Mouse (Mus musculus) ovary, postnatal 36 days (tissue): Measurements from ENCODE around the gene Spint1.

Source experiments
- DNase-seq: peaks from one replicate; pipeline ENCODE4 v3.0.0; 2022; ENCODE audit warnings: low spot score, mixed read lengths

Spint1 gene

DNA sequence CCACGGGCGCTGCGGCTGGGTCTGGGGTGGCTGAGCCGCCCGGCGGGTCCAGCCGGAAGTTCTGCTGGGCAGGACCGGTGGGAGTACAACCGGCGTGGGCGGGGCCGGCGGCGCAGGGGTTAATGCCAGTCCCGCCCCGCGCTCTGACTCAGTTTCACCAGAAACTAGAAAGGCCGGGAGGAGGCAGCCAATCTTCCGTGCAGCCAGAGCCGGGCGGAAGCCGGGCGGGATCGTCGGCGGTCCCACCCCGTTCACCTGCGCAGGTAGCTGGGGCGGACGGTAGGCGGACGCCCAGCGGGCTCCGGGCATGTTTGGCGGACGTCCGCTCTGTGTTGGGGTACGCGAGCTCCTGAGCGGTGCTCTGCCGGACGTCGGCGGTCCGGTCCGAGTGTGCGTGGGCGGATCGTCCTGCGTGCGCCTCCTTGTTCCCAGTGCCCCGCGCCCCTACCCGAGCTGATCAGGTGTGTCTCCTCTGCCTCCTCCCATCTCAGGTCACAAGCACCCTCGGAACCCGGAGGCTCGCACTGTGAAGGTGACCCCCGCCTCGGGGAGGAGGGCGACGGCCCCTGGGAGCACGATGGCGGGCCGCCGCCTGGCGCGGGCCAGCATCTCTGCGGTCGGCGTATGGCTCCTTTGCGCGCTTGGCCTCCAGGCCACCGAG lies at the start of gene Spint1:
Gene Spint1 (plus strand): TSS at position 153 of the 661 bp plus-strand sequence.
- DNase-seq, result peak; percentile 40

DNA sequence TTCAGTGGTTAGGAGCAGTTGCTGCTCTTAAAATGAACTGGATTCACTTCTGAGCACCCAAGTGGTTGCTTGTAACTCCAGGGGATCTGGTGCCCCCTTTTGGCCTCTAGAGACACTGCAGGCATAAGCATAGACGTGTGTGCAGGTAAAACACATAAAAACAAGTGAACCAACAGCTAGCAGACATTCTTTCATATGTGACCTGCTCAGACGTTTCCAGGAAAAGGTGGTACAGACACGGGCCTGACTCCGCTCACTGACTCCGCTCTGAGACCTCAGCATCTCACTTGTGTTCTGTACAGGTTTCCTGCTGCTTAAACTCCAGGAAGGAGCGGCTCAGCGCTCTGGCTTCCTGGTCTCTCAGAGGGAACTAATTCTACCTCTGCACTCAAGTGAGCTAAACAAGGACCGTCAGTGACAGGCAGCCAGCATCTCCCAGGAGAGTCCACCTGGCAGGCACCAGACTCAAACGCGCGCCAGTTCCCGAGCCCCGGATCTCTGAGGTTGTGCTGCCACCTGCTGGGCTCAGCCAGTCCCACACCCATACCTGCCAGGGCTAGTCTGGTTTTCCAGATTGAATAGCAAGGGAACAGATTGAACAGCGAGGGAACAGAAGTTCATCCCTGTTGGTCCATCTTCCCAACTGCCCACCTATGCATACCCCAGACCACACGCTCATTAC lies 48.0 kb upstream of the Spint1 start:
- peak; percentile 82 for DNase-seq

DNA sequence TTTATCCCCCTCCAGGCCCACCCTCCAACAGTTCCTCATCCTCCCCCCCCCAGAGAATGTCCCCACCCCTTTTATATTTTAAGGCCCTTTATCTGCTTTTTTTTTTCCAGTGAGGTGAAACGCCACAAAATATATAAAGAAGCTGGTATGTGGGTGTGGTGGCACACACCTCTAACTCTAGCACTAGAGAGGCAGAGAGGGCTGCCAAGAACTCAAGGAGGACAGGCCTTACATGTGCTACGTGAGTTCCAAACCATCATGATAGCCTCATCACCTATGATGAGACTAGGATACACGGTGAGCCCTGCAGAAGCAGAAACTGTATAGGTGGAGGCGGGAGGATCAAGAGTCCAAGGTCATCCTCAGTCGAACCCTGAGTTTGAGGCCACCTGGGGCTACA lies 46.2 kb upstream of the Spint1 start:
- no peak for DNase-seq

DNA sequence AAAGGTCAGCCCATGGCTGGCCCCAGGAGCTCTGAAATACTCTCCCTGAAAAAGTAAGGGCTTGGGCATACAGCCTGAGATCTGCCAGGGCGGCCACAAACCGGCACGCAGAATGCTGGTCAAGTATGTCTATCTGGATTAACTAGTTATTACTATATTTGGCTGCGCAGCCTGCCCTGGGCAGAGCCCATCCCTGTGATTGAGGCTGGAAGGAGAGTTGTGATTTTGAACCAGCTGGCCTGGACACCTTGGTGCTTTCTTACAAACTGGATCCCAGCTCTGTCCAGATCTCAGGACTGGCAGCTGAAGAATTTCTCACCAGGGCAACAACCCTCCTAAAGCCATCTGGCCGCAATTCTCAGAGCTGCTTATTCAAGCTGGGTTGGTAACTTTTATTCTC lies 43.0 kb upstream of the Spint1 start:
- DNase-seq, result no peak

DNA sequence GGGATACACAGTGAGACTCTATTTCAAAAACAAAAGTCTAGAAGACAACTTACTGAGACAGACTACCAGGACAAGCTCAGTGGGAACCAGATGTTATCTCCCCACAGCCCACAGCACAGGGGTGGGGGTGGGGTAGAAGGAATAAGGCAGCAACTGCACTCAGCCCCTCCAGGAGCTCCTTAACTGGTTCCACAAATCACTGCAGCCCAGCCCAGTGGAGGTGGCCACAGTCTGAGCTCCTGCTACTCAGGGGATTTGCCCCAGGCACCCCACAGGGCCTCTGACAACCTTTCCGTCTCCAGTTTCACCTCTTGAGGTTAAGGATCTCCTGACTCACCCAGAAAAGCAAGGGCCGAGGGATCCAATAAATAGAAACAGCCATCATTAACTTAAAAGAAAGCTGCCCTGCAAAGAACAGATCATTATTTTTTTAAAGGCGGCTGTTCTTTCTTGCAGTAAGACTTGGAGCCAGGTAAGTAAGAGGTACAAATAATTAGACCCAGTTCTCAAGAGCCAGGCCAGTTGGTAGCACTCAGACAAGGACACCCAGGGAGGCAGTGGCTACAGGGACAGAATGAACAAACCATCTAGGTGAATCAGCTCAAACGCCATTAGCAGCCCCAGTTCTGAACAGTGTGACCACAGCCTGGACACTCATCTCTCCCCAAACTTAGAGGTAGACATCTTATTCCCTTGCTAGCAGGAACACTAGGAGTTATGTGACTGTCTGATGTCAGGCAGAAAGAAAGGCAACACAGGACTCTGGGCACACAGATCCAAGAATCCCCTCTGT lies 40.6 kb upstream of the Spint1 start:
- no peak for DNase-seq

DNA sequence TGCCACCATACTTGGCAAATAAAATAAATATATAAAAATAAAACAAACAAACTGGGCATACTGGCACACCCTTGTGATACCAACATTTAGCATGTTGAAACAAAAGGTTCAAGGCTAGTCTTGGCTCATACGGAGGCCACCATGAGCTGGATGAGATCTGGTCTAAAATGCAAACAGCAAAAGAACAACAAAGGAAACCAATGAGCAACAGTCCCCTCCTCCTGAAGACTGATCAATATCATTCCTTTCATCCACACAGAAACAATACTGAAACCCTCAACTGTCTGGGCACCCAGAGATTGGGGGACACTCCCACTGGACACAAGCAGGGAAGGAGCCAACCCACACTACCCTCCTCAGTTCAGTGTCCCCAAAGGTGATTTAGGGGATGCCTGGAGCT lies 39.7 kb upstream of the Spint1 start:
- DNase-seq, result no peak

DNA sequence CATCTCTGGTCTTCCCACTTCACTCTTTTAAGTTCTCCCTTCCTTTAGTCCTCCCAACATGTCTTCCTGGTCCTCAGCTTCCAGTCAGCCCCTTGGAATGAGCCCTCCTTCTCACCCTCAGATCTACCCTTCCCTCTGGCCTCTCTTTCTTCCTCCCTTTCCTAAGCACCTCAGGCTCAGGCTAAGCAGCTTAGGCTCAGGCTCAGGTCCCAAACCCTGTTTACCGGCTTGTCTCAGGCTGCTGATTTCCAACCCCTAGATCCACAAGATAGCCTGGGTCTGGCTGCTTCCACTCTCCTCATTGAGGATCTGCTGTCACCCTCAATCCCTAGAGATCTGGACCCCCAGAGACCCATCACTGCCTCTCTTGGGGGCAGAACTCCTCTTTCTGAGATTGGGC lies 39.1 kb upstream of the Spint1 start:
- DNase-seq, result no peak

DNA sequence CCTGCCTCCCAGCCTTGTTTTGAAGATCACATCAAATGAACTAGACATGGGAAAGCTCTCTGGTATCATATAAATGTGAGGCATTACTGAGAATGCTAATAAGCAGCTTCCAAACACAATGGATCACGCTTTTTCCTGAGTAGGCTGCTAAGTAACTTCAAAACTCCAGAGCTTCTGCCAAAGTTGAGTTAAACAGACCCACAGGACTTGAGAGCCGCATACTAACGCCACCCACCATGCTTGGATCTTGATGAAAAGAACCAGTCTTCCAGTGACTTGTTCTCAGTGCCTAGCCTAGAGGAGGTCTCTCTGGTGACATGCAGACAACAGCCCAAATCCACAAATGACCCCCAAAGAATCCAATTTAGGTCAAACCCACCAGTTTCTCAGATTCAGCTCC lies 38.2 kb upstream of the Spint1 start:
- no peak for DNase-seq

DNA sequence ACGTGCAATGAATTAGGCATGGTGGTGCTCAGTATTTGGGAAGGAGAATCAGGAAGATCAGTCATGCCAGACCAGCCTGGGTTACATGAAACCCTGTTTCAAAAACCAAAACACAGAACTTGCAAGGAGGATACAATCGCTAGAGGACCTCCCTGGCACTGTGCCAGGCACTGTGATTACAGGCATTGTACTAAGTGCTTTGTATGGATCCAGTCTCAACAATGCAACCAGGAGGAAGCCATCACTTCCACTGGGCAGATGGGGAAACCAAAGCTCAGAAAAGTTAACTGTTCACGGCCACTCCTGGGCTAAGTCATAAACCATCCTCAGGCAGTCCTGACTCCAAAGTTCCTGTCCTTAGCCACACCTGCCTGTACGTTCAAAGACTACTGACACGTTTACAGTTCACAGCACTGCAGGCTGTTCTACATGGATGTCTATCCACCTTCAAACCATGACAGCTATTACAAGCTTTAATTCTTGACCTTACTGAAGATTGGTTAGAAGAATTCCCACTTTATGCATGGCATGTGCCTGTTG lies 34.2 kb upstream of the Spint1 start:
- peak; percentile 24 for DNase-seq

DNA sequence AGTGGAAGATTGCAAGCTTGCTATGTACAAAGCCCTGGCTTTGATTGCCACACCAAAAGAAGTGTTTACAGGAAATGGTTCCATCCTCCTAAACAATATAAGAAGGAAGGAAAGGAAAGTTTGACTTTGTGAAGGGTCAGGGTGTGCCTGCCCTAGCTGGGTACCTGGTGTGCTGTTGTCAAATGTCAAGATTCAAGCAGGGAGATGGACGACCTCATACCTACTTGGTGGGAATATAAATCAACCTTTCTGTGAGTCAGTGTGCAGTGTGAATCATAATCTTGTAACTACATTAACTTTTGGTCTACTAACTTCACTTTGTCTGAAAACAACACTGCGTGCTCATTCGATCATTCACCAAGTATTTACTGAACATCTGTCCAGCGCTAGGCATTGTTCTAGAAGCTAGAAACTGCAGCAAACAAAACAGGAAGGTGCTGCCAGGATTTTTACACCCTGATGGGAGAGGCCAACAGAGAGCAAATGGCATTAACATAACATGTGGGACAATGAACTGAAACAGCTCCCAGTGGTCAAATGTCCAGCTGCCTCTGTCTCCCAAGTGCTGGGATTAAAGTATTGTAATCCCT lies 33.2 kb upstream of the Spint1 start:
- no peak for DNase-seq

DNA sequence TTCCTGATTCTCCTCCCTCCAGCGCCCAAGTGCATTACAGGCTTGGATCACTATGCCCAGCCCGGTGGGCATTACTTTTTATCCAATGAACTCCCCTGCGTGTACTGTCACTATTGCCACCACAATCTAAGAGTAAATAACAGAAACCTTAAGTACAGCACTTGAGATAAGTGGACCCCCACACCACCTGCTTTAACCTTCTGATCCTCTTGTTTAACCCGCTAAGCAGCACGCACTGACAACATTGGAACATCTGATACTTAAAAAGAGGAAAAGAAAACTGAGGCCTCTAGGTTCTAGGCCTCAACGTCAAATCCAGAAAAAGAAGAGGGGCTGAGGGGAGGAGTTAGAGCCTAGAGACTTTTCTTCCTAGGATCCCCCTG lies 29.2 kb upstream of the Spint1 start:
- no peak for DNase-seq

DNA sequence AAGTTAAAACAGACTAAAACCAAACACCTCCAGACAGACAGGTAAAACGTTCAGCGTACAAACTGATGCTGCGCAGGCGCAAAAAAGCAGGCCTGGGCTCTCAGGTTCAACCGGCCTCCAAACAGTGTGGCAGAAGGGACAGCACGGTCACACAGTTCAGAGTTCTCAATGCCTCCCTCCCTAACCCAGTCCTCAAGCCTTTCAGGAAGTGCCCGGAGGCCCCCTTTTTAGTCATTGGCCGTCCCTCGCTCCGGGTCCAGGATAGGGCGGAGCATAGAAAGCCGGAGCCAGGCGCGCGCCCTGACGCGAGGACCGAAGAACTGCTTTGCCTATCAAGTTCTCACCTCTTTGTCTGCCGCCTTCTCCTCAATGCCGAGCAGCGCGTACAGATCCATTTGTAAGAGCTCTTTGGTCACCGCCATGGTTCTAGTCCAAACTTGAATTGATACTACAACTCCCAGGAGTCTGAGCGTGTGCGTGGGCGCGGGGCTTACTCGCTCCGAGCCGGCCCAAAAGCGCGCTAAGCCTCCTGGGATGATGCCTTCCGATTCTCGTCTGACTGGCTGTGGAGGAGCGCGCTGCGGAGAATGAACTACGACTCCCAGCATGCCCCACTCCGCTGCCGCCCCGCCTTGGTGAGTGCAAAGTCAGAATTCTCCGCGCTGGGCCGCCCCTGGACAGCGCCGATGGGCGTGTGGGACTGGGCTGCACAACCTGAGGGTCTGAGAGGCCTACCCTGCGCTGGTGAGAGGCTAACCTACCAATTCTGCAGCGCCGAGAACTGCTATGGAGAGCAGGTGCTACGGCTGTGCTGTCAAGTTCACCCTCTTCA lies 28.6 kb upstream of the Spint1 start, which contains the start of the genes Zfyve19 and Dnajc17:
Gene Zfyve19 (plus strand): TSS at position 274 of the 832 bp plus-strand sequence.
Gene Dnajc17 (minus strand): TSS at position 452 of the 832 bp plus-strand sequence.
- DNase-seq, result peak; percentile 93

DNA sequence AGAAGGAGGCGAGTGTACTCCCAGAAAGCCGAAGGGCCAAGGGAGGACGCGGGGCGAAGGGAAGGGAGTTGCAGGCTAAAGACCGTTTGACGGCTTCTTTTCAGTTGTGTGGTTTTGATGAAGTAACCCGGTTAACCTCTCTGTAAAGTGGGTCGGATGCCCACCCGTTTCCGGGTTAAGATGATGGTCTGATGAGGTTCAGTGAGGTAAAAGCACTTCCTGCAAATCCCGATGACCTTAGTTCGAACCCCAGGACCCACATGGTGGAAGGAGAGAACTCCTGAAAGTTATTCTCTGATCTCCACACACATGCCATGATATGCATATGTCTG lies 28.0 kb upstream of the Spint1 start:
- DNase-seq, result no peak

DNA sequence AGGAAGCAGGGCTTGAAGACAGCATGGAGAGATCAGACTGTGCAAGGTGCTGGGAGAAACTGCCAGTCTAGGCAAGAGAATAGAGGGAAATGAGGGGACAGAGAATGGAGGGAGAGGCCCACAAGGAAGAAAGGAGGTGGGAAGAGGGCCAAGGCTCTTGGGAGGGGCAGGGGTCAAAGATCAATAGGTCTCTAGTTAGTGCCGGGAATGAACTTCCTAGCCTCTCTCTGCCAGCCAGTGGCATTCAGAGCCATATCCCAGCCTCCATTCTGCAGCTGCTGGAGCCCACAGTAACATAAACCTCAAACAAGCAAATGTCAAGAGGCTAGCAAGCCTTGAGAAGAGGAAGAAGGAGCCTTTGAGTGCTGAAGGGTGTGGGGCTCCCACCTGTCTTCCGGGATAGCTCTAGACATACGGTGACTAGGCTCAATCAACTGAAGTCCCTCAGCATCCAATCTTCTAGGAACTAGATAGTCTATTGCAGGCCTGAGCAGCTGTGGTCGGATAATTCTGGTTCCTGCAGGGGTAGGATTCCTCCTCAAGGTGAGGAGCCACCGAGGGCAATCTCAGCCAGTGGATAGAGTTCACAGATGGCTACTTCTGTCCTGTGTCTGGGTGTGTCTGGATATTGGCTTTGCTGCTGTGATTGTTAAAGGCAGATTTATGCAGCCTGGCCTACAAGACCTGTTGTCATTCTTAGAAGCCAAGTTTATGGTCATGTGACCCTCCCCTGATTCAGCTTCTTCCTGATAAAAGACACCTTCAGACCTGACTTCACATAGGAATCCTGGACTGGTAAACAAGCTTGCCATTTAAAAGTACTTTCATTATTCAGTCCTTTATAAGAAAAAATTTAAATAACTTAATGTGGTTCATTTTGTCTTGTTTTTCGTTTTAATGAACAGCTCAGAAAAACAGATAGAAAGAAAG lies 7.1 kb upstream of the Spint1 start, which contains the start of gene Ppp1r14d:
Gene Ppp1r14d (minus strand): TSS at position 132 of the 930 bp plus-strand sequence.
- no peak for DNase-seq

DNA sequence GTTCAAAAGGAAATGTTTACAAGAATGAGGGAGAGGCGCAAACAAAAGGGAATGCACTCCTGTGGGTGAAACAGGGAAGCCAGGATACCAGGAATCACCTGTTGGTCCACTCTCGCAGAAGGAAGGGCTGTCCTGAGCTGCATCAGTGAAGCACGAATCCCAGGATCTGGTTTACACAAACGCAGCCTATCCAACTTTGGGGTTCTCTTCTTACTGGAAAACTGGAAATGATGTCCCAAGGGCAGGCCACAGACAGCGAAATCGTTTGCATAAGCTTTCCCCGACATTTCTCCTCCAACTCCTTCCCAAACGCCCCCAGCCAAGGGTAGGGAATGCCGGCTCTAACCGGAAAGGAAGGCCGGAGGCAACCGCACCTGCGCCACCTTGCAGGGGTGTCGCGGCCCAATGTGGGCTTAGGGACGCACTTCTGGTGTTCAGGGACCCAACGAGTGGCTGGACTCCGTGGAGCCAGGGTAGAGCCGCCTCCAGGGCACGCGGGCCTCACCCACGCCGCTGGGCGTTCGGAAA lies 416 bp upstream of the Spint1 start:
- DNase-seq, result no peak

DNA sequence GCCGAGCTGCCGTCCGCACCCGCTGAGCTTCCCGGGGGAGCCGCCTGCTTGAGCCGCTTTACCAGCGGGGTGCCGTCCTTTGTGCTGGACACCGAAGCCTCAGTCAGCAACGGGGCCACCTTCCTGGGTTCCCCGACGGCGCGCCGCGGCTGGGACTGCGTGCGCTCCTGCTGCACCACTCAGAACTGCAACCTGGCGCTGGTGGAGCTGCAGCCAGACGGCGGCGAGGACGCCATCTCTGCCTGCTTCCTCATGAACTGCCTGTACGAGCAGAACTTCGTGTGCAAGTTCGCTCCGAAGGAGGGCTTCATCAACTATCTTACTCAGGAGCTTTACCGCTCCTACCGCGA lies 684 bp downstream of the Spint1 start:
- DNase-seq, result peak; percentile 14

DNA sequence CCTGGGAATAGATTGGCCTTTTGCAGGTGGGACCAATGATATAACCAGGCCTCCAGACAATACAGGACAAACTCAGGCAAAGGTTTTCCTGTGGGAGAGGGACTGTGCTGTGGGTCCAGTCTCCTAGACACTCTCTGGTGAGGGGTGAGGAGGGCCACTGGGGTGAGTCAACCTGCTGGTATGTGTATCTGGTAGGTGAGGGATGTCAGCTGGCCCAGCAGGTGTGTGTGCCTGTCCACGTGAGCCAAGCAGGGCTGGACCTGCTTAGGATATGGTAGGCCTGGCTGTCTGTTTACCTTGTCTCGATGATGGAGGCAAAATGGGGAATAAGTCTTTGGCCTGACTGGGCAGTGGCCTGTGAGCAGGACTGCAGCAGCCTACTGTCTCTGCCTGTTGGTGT lies 1.5 kb downstream of the Spint1 start:
- no peak for DNase-seq

DNA sequence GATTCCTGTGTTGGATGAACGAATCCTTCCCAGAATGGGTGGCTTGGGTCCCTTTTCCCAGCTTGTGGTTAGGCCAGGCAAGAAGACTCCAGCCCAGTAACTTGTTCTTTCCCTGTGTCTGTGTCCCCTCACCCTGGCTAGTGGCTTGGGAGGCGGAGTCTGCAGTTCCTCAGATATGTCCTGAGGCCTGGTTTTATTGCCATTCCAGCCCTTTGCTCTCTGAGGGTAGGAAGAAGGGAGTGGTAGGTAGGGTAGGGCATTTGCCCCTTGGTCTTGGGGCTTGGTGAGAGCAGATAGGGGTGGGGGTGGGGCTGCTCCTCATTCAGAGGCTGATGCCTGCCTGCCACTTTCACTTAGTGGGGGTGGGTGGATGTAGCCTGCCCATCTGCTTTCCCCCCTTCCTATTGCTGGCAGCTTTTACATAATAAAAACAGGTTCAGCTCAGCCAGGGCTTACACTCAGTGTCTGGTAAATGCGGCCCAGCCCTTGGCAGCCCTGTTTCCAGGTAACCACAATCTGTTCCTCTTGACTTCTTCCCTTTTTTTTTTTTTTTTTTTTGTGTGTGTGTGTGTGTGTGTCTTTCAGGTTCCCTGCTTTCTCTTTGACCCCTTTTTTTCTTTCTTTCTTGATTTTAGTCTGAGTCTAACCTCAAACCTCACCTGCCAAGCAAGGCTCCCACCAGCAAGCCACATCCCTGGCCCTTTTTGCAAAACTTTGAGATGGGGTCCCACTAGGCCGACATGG lies 3.1 kb downstream of the Spint1 start:
- no peak for DNase-seq

DNA sequence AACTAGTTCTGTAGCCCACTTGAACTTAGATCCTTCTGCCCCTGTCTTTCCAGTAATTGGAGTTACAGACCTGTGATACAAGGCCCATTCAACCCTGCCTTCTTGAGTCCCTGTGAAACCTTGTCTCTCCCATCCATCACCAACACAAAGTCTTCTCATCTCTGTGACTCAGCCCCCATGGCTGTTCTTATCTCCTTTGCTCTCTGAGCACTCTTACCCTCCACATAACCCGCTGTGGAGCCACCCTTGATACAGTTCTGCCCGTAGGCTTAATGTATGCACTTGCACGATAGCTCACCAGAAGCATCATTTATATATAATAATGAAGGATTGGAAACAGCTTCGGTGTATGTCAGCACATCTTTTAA lies 3.6 kb downstream of the Spint1 start:
- no peak for DNase-seq

DNA sequence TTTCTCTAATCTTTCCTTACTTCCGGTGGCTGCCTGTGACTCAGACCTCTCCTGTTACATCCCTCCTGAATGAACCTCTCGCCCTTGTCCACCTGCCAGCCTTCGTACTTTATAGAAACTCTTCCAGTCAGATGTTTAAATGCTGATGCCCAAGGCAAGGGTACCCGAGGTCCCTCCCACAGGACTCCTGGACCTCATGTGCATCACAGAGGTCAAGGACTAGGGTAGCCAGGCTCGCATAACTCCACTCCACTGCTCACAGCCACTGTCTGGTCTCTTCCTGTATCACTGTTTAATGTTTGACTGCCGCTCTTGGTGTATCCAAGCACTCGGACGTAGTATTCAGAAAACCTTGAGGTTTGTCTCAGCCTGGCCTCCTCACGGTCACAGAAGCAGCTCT lies 5.4 kb downstream of the Spint1 start:
- DNase-seq, result no peak
